Mouse (Mus musculus) hindbrain, embryonic 14.5 days (tissue): ENCODE data around the gene Hist1h2bf. TPM values are rescaled to one million over a fixed set of nuclear protein-coding genes. Genes with fewer than 3 reads are reported as not detected.
"Not testable (repeated sequence)": the region's sequence is repeated elsewhere in the genome, so short reads cannot be mapped to it uniquely, and the experiment has no call there.

Source experiments
- ATAC-seq: fragments of 200-750 bp; cut with Nextera tagmentation; 2 replicates; pipeline ENCODE4 v1.8.0; 2017; ENCODE audit warnings: moderate number of reproducible peaks, mild to moderate bottlenecking, moderate TSS enrichment, moderate library complexity; ENCODE audit not compliant: low FRiP score
- DNase-seq: peaks from one replicate; pipeline ENCODE4 v3.0.0-alpha.2; 2015; ENCODE audit warnings: low spot score
- H3K27ac ChIP-seq: fragments of 300-500 bp; sonication (generic); 2 replicates; pipeline ENCODE4 v1.5.1; 2014; ENCODE audit warnings: mild to moderate bottlenecking, moderate library complexity
- H3K27me3 ChIP-seq: fragments of 300-500 bp; sonication (generic); 2 replicates; pipeline ENCODE4 v1.6.1; 2014; ENCODE audit warnings: mild to moderate bottlenecking, low read length, mixed read lengths; ENCODE audit not compliant: control insufficient read depth, insufficient read depth
- H3K36me3 ChIP-seq: fragments of 300-500 bp; sonication (generic); replicated peaks from 2 replicates; pipeline ENCODE4 v1.6.1; 2014; ENCODE audit not compliant: control insufficient read depth, insufficient read depth
- H3K4me1 ChIP-seq: fragments of 300-500 bp; sonication (generic); replicated peaks from 2 replicates; pipeline ENCODE4 v1.6.1; 2014; ENCODE audit warnings: antibody characterized with exemption, low read length, mixed read lengths; ENCODE audit not compliant: control insufficient read depth, insufficient read depth
- H3K4me2 ChIP-seq: fragments of 300-500 bp; sonication (generic); replicated peaks from 2 replicates; pipeline ENCODE4 v1.6.1; 2014; ENCODE audit warnings: mild to moderate bottlenecking, moderate library complexity
- H3K4me3 ChIP-seq: fragments of 300-500 bp; sonication (generic); replicated peaks from 2 replicates; pipeline ENCODE4 v1.5.1; 2014; ENCODE audit warnings: mild to moderate bottlenecking, low read length
- H3K9ac ChIP-seq: fragments of 300-500 bp; sonication (generic); 2 replicates; pipeline ENCODE4 v1.6.1; 2014
- H3K9me3 ChIP-seq: fragments of 300-500 bp; sonication (generic); 2 replicates; pipeline ENCODE4 v1.6.1; 2016; ENCODE audit warnings: low read length; ENCODE audit not compliant: control insufficient read depth
- WGBS: fragments of 180-500 bp; shearing (Covaris S2); extraction: QIAGEN DNeasy Blood & Tissue Kit; methylation state at CpG from one replicate; pipeline ENCODE4 v1.1.7; 2014; 5-methylcytosine and 5-hydroxymethylcytosine counted together
- polyA plus RNA-seq: library from polyadenylated mRNA; unstranded; fragments of >200 nt; fragmentation: Nextera tagmentation; extraction: Ambion mirVana; gene quantifications from 2 replicates; pipeline ENCODE4 v1.2.1, GENCODE M21; 2014

The Hist1h2bf gene
- polyA plus RNA-seq, result 0.91 and 1.8 TPM in 2 replicates

- not testable (repeated sequence) for H3K27me3 ChIP-seq, H3K36me3 ChIP-seq, H3K9me3 ChIP-seq
- Histone ChIP-seq H3K4me2 (peak within 1 kb of the TSS; percentile 67), H3K9ac (peak within 1 kb of the TSS; percentile 28), H3K27ac (peak within 1 kb of the TSS; percentile 87), H3K4me1 (peaks cover 36% of the 10 kb centered on the region), H3K4me3 (peak within 1 kb of the TSS; percentile 35)
- peak; percentile 93 for ATAC-seq
- WGBS, result under 1% methylated on average over 24 of the region's 42 CpGs
- peak; percentile 96 for DNase-seq
Measured at GRCm38 (mm10) chr13:23573898-23574524, at the start of gene Hist1h2bf, which contains the start of gene Hist1h2ad. Gene Hist1h2bf, minus strand, starts transcription at chr13:23574196. Gene Hist1h2ad, plus strand, starts transcription at chr13:23574381.

GRCm38 (mm10) chr13:23622861-23623450 is 49.0 kb upstream of the Hist1h2bf start:
- ATAC-seq (no peak), DNase-seq (peak; percentile 54)
- Histone ChIP-seq H3K27ac (peak overlapping the region; percentile 94), H3K9ac (peak overlapping the region; percentile 81), H3K4me3 (peak overlapping the region; percentile 53), H3K4me1 (peaks cover 15% of the 10 kb centered on the region), H3K27me3 (no peaks in the 10 kb centered on the region), H3K9me3 (no peaks in the 10 kb centered on the region), H3K36me3 (no peaks in the 10 kb centered on the region), H3K4me2 (peak overlapping the region; percentile 100)
- WGBS, result 29% methylated on average over 7 of the region's 7 CpGs

GRCm38 (mm10) chr13:23622175-23622671 is 48.2 kb upstream of the Hist1h2bf start, which contains the start of gene Hist1h1e:
Gene Hist1h1e, minus strand, starts transcription at chr13:23622558.
- peak within 1 kb of the TSS; percentile 100 for H3K4me2 ChIP-seq
- peak within 1 kb of the TSS; percentile 94 for H3K27ac ChIP-seq
- peak within 1 kb of the TSS; percentile 53 for H3K4me3 ChIP-seq
- ATAC-seq, result peak; percentile 94
- under 1% methylated on average over 38 of the region's 53 CpGs for WGBS
- peaks cover 15% of the 10 kb centered on the region for H3K4me1 ChIP-seq
- DNase-seq, result peak; percentile 91
- peak within 1 kb of the TSS; percentile 81 for H3K9ac ChIP-seq
- H3K27me3 ChIP-seq, H3K9me3 ChIP-seq, H3K36me3 ChIP-seq: not testable (repeated sequence)

- peak overlapping the region; percentile 100 for H3K4me2 ChIP-seq
- peak; percentile 79 for ATAC-seq
- under 1% methylated on average over 18 of the region's 18 CpGs for WGBS
Measured at GRCm38 (mm10) chr13:23621532-23622174, 47.7 kb upstream of the Hist1h2bf start.

GRCm38 (mm10) chr13:23620733-23621531 is 46.9 kb upstream of the Hist1h2bf start, which contains the start of gene Hist1h2be:
Gene Hist1h2be, minus strand, starts transcription at chr13:23621124.
- under 1% methylated on average over 27 of the region's 27 CpGs for WGBS
- Histone ChIP-seq H3K4me2 (peak within 1 kb of the TSS; percentile 100), H3K27ac (peak within 1 kb of the TSS; percentile 94), H3K27me3 (no peaks in the 10 kb centered on the region), H3K9ac (peak within 1 kb of the TSS; percentile 81), H3K9me3 (no peaks in the 10 kb centered on the region), H3K4me3 (peak within 1 kb of the TSS; percentile 53), H3K4me1 (peaks cover 15% of the 10 kb centered on the region), H3K36me3 (no peaks in the 10 kb centered on the region)
- peak; percentile 91 for ATAC-seq
- DNase-seq, result peak; percentile 90

More at GRCm38 (mm10) chr13:23621532-23622174, 47.7 kb upstream of the Hist1h2bf start:
- H3K27ac ChIP-seq, result peak overlapping the region; percentile 94
- peaks cover 15% of the 10 kb centered on the region for H3K4me1 ChIP-seq
- DNase-seq, result peak; percentile 71
- H3K9ac ChIP-seq, result peak overlapping the region; percentile 81
- no peaks in the 10 kb centered on the region for H3K9me3 ChIP-seq
- H3K36me3 ChIP-seq, result no peaks in the 10 kb centered on the region
- no peaks in the 10 kb centered on the region for H3K27me3 ChIP-seq
- peak overlapping the region; percentile 53 for H3K4me3 ChIP-seq

GRCm38 (mm10) chr13:23620056-23620732 is 46.2 kb upstream of the Hist1h2bf start:
- WGBS, result 52% methylated on average over 12 of the region's 12 CpGs
- ATAC-seq (no peak), DNase-seq (no peak)
- Histone ChIP-seq H3K4me2 (peak overlapping the region; percentile 100), H3K27me3 (no peaks in the 10 kb centered on the region), H3K4me3 (peak overlapping the region; percentile 53), H3K4me1 (peaks cover 15% of the 10 kb centered on the region), H3K27ac (peak overlapping the region; percentile 94), H3K9ac (peak overlapping the region; percentile 81), H3K9me3 (no peaks in the 10 kb centered on the region), H3K36me3 (no peaks in the 10 kb centered on the region)

GRCm38 (mm10) chr13:23611638-23612037 is 37.6 kb upstream of the Hist1h2bf start:
- WGBS, result 83% methylated on average over 3 of the region's 3 CpGs
- Histone ChIP-seq H3K36me3 (no peaks in the 10 kb centered on the region), H3K27me3 (no peaks in the 10 kb centered on the region), H3K9me3 (no peaks in the 10 kb centered on the region), H3K4me1 (no peaks in the 10 kb centered on the region), H3K27ac (no peak overlapping the region), H3K4me2 (no peak overlapping the region), H3K4me3 (no peak overlapping the region), H3K9ac (no peak overlapping the region)
- ATAC-seq, result no peak
- no peak for DNase-seq

- no peaks in the 10 kb centered on the region for H3K36me3 ChIP-seq
- no peak overlapping the region for H3K9ac ChIP-seq
- H3K9me3 ChIP-seq, result no peaks in the 10 kb centered on the region
- WGBS, result 78% methylated on average over 2 of the region's 2 CpGs
- no peak for DNase-seq
- no peak overlapping the region for H3K4me3 ChIP-seq
- no peaks in the 10 kb centered on the region for H3K4me1 ChIP-seq
- no peak overlapping the region for H3K4me2 ChIP-seq
- no peaks in the 10 kb centered on the region for H3K27me3 ChIP-seq
- H3K27ac ChIP-seq, result no peak overlapping the region
- ATAC-seq, result no peak
Measured at GRCm38 (mm10) chr13:23610393-23610792, 36.4 kb upstream of the Hist1h2bf start.
